Mouse (Mus musculus) layer of hippocampus, adult 2 months (tissue): Measurements from ENCODE around the gene Ranbp9. TPM values are rescaled to one million over a fixed set of nuclear protein-coding genes. Genes with fewer than 3 reads are reported as not detected.
"Not testable (repeated sequence)": the region's sequence is repeated elsewhere in the genome, so short reads cannot be mapped to it uniquely, and the experiment has no call there.

Experiments used
- DNase-seq, 2 experiments: peaks; one replicate each; pipeline ENCODE4 v3.0.0; 2022; ENCODE audit warnings: low spot score in 2 of 2
- H3K27ac ChIP-seq: fragments of 200-600 bp; 2 replicates; pipeline ENCODE4 v1.8.1; 2022
- H3K4me3 ChIP-seq: fragments of 200-600 bp; 2 replicates; pipeline ENCODE4 v1.8.1; 2022; ENCODE audit warnings: mild to moderate bottlenecking
- CTCF ChIP-seq: fragments of 200-600 bp; conservative IDR thresholded peaks from 2 replicates; pipeline ENCODE4 v1.8.1; 2022; ENCODE audit warnings: antibody characterized with exemption, mild to moderate bottlenecking, moderate library complexity
- total RNA-seq, 2 experiments: library from RNA; stranded (reverse); gene quantifications; 2 replicates each; pipeline ENCODE4 v1.2.3; 2021

The Ranbp9 gene
- total RNA-seq, 2 experiments from 2014 or later = 82.5 to 85.2 TPM

- Histone ChIP-seq H3K4me3 (no peak overlapping the region), H3K27ac (no peak overlapping the region)
- TF ChIP-seq CTCF = no peak
- DNase-seq = no peak
These were observed 4.3 kb upstream of the Ranbp9 start for GRCm38 (mm10) chr13:43485278-43485976.

- no peak for TF ChIP-seq CTCF
These were observed 1.7 kb upstream of the Ranbp9 start for GRCm38 (mm10) chr13:43482782-43483181.

GRCm38 (mm10) chr13:43481859-43482245 is 770 bp upstream of the Ranbp9 start:
- peak overlapping the region; percentile 69 for H3K4me3 ChIP-seq
- H3K27ac ChIP-seq = peak overlapping the region; percentile 93
- TF ChIP-seq CTCF = no peak
- no peak for DNase-seq

More at GRCm38 (mm10) chr13:43482782-43483181, 1.7 kb upstream of the Ranbp9 start:
- DNase-seq = no peak
- Histone ChIP-seq H3K4me3 (no peak overlapping the region), H3K27ac (no peak overlapping the region)

GRCm38 (mm10) chr13:43480595-43480956 is 506 bp downstream of the Ranbp9 start:
- DNase-seq = no peak
- peak overlapping the region; percentile 90 for H3K4me3 ChIP-seq
- peak overlapping the region; percentile 94 for H3K27ac ChIP-seq
- TF ChIP-seq CTCF = no peak; the same call in 1 of the 2 replicates

GRCm38 (mm10) chr13:43479767-43480571 is 1.1 kb downstream of the Ranbp9 start:
- DNase-seq = no peak
- TF ChIP-seq CTCF = no peak

GRCm38 (mm10) chr13:43479024-43479705 is 1.9 kb downstream of the Ranbp9 start:
- DNase-seq = no peak
- Histone ChIP-seq H3K27ac (peak overlapping the region; percentile 94), H3K4me3 (peak overlapping the region; percentile 90)
- TF ChIP-seq CTCF = no peak

More at GRCm38 (mm10) chr13:43479767-43480571, 1.1 kb downstream of the Ranbp9 start:
- H3K27ac ChIP-seq = peak overlapping the region; percentile 94
- H3K4me3 ChIP-seq = peak overlapping the region; percentile 90

- H3K4me3 ChIP-seq = peak overlapping the region; percentile 90
- DNase-seq = peak in 1 of 2 experiments; percentile 18
These were observed 2.5 kb downstream of the Ranbp9 start for GRCm38 (mm10) chr13:43478586-43478985.

GRCm38 (mm10) chr13:43477098-43477697 is 3.9 kb downstream of the Ranbp9 start:
- no peak for TF ChIP-seq CTCF
- Histone ChIP-seq H3K4me3 (no peak overlapping the region), H3K27ac (no peak overlapping the region)
- no peak for DNase-seq

More at GRCm38 (mm10) chr13:43478586-43478985, 2.5 kb downstream of the Ranbp9 start:
- peak overlapping the region; percentile 94 for H3K27ac ChIP-seq
- TF ChIP-seq CTCF = no peak

- TF ChIP-seq CTCF = no peak
- Histone ChIP-seq H3K27ac (no peak overlapping the region), H3K4me3 (no peak overlapping the region)
- DNase-seq = no peak
These were observed 4.9 kb downstream of the Ranbp9 start for GRCm38 (mm10) chr13:43476226-43476625.

- Histone ChIP-seq H3K27ac (no peak overlapping the region), H3K4me3 (no peak overlapping the region)
- no peak for TF ChIP-seq CTCF
- no peak for DNase-seq
These were observed 6.4 kb downstream of the Ranbp9 start for GRCm38 (mm10) chr13:43474722-43475121.

- H3K27ac ChIP-seq, DNase-seq: not testable (repeated sequence)
These were observed 9.2 kb downstream of the Ranbp9 start for GRCm38 (mm10) chr13:43471861-43472260.

GRCm38 (mm10) chr13:43469607-43470006 is 11.5 kb downstream of the Ranbp9 start:
- Histone ChIP-seq H3K4me3 (no peak overlapping the region), H3K27ac (no peak overlapping the region)
- no peak for DNase-seq
- no peak for TF ChIP-seq CTCF

More at GRCm38 (mm10) chr13:43471861-43472260, 9.2 kb downstream of the Ranbp9 start:
- H3K4me3 ChIP-seq = not testable (repeated sequence)
